Mouse (Mus musculus) E14TG2a.4 (cell line): ENCODE results near the gene Mtg1.

ENCODE experiments used
- CTCF ChIP-seq: conservative IDR thresholded peaks from 2 replicates; pipeline ENCODE4 v1.5.1; 2014; ENCODE audit warnings: low read length
- NANOG ChIP-seq: IDR thresholded peaks from 2 replicates; pipeline ENCODE4 v1.6.1; 2014; ENCODE audit warnings: borderline replicate concordance, low read length, mixed read lengths
- POU5F1 ChIP-seq: IDR thresholded peaks from 2 replicates; pipeline ENCODE4 v1.6.1; 2014; ENCODE audit warnings: low read length, borderline replicate concordance

GRCm38 (mm10) chr7:140098466-140098865 lies 38.9 kb upstream of the Mtg1 start:
- TF ChIP-seq CTCF (no peak), NANOG (no peak), POU5F1 (no peak)
